Mouse (Mus musculus): ENCODE results near the gene Msrb3. TPM values are rescaled to one million over a fixed set of nuclear protein-coding genes. Genes with fewer than 3 reads are reported as not detected.

Gene Msrb3
- polyA plus RNA-seq, 1 experiment from 2014 or later: 1.2 TPM

DNA sequence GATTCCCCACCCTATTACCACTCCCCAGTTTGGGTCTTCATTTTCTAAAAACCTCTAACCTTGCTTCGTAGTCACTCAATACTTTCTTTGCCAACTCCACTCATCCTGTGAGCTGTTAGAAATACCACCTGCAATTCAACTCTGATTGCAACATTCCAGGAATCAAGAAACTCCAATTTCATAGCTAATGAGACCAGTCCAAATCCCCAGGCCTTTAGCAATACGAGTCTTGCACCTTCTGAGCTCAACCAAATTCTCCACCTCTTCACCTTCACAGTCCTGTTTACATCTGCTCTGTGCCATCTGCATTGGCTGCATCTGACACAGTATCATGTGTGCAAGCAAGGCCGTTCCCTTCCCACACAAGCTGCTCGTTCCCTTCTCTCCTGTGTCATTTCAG is 5.0 kb downstream of the Msrb3 start:
- Histone ChIP-seq H3K4me1 (ENCODE audit: control insufficient read depth, insufficient read depth, low read length) (0 out of 2 replicates have a peak, but pooled peaks cover under 1% of the 10 kb centered on the region), H3K9me3 (ENCODE audit: control insufficient read depth, low read length) (no peaks in the 10 kb centered on the region), H3K36me3 (ENCODE audit: control insufficient read depth, insufficient read depth, low read length) (no peaks in the 10 kb centered on the region), H3K27me3 (ENCODE audit: control insufficient read depth, insufficient read depth, low read length) (0 out of 2 replicates have a peak, but pooled peaks cover 11% of the 10 kb centered on the region), H3K27ac (replicated peaks; ENCODE audit: low read depth, low read length) (no peak overlapping the region), H3K4me2 (ENCODE audit: low read length) (no peak overlapping the region), H3K4me3 (replicated peaks; ENCODE audit: low read depth, low read length) (no peak overlapping the region), H3K9ac (replicated peaks; ENCODE audit: low read length) (no peak overlapping the region)
- WGBS: 89% methylated on average over 4 of the region's 4 CpGs
- DNase-seq (no peak), ATAC-seq (ENCODE audit: low FRiP score, low TSS enrichment) (no peak)

DNA sequence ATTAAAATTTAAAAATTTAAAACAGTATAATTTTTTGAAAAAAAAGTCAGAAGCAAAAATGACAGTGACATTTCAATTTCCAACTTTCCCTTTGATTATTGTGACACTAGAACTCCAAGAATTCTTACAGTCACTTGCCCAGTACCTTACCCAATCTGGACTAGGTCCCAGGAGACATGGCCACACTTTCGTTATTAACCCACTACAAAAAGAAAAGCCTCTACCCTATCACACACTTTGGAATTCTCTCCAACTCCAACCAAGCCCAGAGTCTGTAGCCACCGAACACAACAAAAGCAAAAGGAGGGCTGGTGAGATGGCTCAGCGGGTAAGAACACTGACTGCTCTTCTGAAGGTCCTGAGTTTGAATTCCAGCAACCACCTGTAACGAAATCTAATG is 7.8 kb downstream of the Msrb3 start:
- no peaks in the 10 kb centered on the region for H3K27me3 ChIP-seq (ENCODE audit: control insufficient read depth, insufficient read depth, low read length)
- ATAC-seq (ENCODE audit: low FRiP score, low TSS enrichment): no peak
- no peak for DNase-seq
- H3K4me1 ChIP-seq (ENCODE audit: control insufficient read depth, insufficient read depth, low read length): no peaks in the 10 kb centered on the region
- no peak overlapping the region for H3K4me2 ChIP-seq (ENCODE audit: low read length)
- H3K36me3 ChIP-seq (ENCODE audit: control insufficient read depth, insufficient read depth, low read length): no peaks in the 10 kb centered on the region
- H3K9ac ChIP-seq (replicated peaks; ENCODE audit: low read length): no peak overlapping the region
- no peak overlapping the region for H3K4me3 ChIP-seq (replicated peaks; ENCODE audit: low read depth, low read length)
- H3K27ac ChIP-seq (replicated peaks; ENCODE audit: low read depth, low read length): no peak overlapping the region
- H3K9me3 ChIP-seq (ENCODE audit: control insufficient read depth, low read length): no peaks in the 10 kb centered on the region
- WGBS: 91% methylated on average over 4 of the region's 4 CpGs

DNA sequence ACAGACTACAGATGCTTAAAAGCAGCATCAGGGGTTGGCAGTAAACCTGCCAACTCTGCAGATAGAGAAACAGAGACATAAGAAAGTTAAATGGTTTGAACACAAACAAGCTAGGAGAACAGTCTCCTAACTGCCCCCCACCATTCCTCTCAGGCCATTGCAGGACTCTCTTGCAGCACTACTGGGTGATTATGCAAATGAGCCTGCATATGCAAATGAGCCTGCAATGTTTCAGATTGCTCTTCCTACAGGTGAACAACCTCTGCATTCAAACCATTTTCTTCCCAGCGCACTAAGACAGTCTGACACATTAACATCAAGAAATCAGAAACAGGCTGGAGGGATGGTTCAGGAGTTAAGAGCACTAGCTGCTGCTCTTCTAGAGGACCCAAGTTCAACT is 8.3 kb downstream of the Msrb3 start:
- no peaks in the 10 kb centered on the region for H3K4me1 ChIP-seq (ENCODE audit: control insufficient read depth, insufficient read depth, low read length)
- 98% methylated on average over 1 of the region's 1 CpGs for WGBS
- no peak overlapping the region for H3K4me3 ChIP-seq (replicated peaks; ENCODE audit: low read depth, low read length)
- H3K4me2 ChIP-seq (ENCODE audit: low read length): no peak overlapping the region
- DNase-seq (no peak), ATAC-seq (ENCODE audit: low FRiP score, low TSS enrichment) (no peak)
- no peak overlapping the region for H3K27ac ChIP-seq (replicated peaks; ENCODE audit: low read depth, low read length)
- no peaks in the 10 kb centered on the region for H3K9me3 ChIP-seq (ENCODE audit: control insufficient read depth, low read length)
- no peaks in the 10 kb centered on the region for H3K27me3 ChIP-seq (ENCODE audit: control insufficient read depth, insufficient read depth, low read length)
- H3K9ac ChIP-seq (replicated peaks; ENCODE audit: low read length): no peak overlapping the region
- H3K36me3 ChIP-seq (ENCODE audit: control insufficient read depth, insufficient read depth, low read length): no peaks in the 10 kb centered on the region

DNA sequence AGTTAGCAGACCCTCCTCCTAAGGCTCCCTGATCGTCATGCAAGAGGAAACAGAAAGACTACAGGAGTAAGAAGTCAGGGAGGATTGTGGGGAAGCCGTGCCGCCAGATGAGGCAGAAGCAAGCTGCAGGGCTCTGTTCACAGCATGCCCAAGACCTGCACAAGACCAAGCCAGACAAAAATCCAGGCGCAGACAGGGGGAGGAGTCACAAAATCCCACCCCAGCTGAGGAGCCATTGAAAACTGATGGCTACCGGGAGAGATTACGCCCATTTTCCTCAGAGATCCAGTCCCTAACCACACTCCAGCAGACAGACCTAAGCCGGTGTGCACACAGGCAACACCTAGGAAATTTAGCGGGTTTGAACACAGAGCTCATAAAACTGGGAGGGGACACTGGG is 10.4 kb downstream of the Msrb3 start:
- Histone ChIP-seq H3K27ac (replicated peaks; ENCODE audit: low read depth, low read length) (no peak overlapping the region), H3K4me3 (replicated peaks; ENCODE audit: low read depth, low read length) (no peak overlapping the region), H3K4me2 (ENCODE audit: low read length) (no peak overlapping the region), H3K9ac (replicated peaks; ENCODE audit: low read length) (no peak overlapping the region), H3K4me1 (ENCODE audit: control insufficient read depth, insufficient read depth, low read length) (0 out of 2 replicates have a peak, but pooled peaks cover 2% of the 10 kb centered on the region), H3K27me3 (ENCODE audit: control insufficient read depth, insufficient read depth, low read length) (no peaks in the 10 kb centered on the region), H3K9me3 (ENCODE audit: control insufficient read depth, low read length) (no peaks in the 10 kb centered on the region), H3K36me3 (ENCODE audit: control insufficient read depth, insufficient read depth, low read length) (no peaks in the 10 kb centered on the region)
- 91% methylated on average over 8 of the region's 8 CpGs for WGBS
- DNase-seq (no peak), ATAC-seq (ENCODE audit: low FRiP score, low TSS enrichment) (no peak)

DNA sequence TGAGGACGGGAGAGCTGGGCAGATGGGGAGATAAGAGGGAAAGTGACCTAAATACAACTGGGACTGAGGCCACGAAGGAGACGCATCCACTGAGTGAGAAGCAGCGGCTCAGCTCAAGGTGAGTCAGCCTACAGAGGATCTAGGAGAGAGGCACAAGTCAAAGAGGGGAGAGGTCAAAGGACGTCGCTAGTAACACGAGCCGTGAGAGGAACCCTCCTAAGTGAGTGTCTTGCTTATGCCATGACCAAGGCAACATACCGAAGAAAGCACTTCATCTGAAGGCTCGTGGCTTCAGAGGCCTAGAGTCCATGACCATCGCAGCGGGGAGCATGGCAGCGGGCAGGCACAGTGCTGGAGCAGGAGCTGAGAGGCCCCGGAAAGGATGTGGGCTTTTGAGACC is 14.7 kb downstream of the Msrb3 start:
- Histone ChIP-seq H3K9ac (replicated peaks; ENCODE audit: low read length) (no peak overlapping the region), H3K4me3 (replicated peaks; ENCODE audit: low read depth, low read length) (no peak overlapping the region), H3K4me2 (ENCODE audit: low read length) (no peak overlapping the region), H3K27me3 (ENCODE audit: control insufficient read depth, insufficient read depth, low read length) (no peaks in the 10 kb centered on the region), H3K4me1 (ENCODE audit: control insufficient read depth, insufficient read depth, low read length) (peaks cover 9% of the 10 kb centered on the region; the same call in 1 of the 2 replicates), H3K9me3 (ENCODE audit: control insufficient read depth, low read length) (no peaks in the 10 kb centered on the region), H3K36me3 (ENCODE audit: control insufficient read depth, insufficient read depth, low read length) (no peaks in the 10 kb centered on the region), H3K27ac (replicated peaks; ENCODE audit: low read depth, low read length) (no peak overlapping the region)
- ATAC-seq (ENCODE audit: low FRiP score, low TSS enrichment) (no peak), DNase-seq (no peak)
- 88% methylated on average over 14 of the region's 14 CpGs for WGBS

DNA sequence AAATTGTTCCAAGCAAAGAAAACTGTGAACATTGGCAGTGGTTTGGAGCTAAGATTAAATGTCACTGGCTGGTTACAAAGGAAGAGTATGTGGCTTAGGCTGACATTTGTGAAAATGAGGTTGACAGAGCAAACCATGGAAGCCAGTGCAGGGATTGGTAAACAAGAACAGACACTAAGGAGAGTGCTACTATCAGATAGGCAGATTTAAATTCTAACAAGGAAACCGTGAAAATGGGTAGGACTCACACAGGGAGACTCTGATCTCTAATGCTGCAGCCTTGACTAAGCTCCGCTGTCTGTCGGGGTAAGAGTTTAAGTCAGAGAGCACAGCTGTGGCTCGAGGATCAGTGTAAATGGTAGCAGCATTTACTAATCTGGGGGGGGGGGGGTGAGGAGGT is 15.2 kb downstream of the Msrb3 start:
- H3K9ac ChIP-seq (replicated peaks; ENCODE audit: low read length): no peak overlapping the region
- H3K36me3 ChIP-seq (ENCODE audit: control insufficient read depth, insufficient read depth, low read length): no peaks in the 10 kb centered on the region
- no peaks in the 10 kb centered on the region for H3K9me3 ChIP-seq (ENCODE audit: control insufficient read depth, low read length)
- DNase-seq (no peak), ATAC-seq (ENCODE audit: low FRiP score, low TSS enrichment) (no peak)
- no peaks in the 10 kb centered on the region for H3K27me3 ChIP-seq (ENCODE audit: control insufficient read depth, insufficient read depth, low read length)
- H3K4me1 ChIP-seq (ENCODE audit: control insufficient read depth, insufficient read depth, low read length): peaks cover 9% of the 10 kb centered on the region; the same call in 1 of the 2 replicates
- H3K4me3 ChIP-seq (replicated peaks; ENCODE audit: low read depth, low read length): no peak overlapping the region
- H3K27ac ChIP-seq (replicated peaks; ENCODE audit: low read depth, low read length): no peak overlapping the region
- 29% methylated on average over 4 of the region's 4 CpGs for WGBS
- H3K4me2 ChIP-seq (ENCODE audit: low read length): peak overlapping the region; percentile 77

DNA sequence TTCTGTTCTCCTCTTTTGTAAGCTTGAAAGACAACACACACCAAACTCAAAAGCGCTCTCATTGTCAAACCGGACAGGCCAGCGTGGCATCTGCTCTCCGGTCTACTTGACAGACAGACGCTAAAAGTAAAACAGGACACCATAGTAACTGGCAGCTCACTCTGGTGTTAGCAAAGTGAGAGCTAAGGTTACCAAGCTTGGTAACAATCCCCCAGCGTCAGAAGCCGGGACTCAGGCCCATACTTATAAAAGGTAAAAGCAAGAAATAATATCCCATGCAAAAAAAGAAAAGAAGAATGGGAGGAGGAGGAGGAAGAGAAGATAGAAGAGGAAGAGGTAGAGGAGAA is 15.9 kb downstream of the Msrb3 start:
- ATAC-seq (ENCODE audit: low FRiP score, low TSS enrichment): 0 out of 2 replicates have a peak, but pooled peaks have one; percentile 20
- 1% methylated on average over 7 of the region's 7 CpGs for WGBS

DNA sequence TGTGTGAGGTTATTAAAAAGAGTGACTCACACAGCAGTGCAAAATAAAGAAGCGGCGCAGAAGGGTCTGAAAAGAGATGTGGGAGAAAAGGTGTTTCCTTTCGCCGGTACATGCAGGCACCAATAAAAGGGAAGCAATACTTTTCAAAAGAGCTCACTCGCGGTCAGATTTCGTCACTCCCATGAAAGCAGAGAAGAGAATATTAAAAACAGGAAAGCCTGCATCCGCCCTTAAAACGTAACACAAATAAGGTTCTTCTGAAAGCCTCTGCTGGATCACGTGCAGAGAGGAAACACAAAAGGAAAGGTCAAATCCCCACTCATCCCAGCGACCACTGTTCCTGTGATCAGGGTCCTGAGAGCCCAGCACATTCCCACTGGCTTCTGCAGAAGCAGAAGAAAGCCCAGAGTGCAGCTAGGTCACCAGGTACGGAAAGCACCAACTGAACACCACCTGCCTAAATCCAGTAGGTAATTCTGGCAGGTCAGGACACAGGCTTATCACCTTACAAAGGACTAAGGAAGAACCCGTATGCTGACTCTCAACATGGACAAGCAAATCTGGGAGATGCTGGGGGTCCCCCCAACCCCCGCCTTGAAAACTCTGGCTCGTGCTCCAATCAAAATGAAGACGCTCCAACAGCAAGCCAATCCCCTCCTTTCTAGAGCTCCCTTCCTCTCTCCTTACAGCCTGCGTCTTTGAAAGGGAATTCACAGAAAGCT is 16.4 kb downstream of the Msrb3 start:
- Histone ChIP-seq H3K27ac (replicated peaks; ENCODE audit: low read depth, low read length) (peak overlapping the region; percentile 49), H3K36me3 (ENCODE audit: control insufficient read depth, insufficient read depth, low read length) (no peaks in the 10 kb centered on the region), H3K9me3 (ENCODE audit: control insufficient read depth, low read length) (no peaks in the 10 kb centered on the region), H3K4me2 (ENCODE audit: low read length) (peak overlapping the region; percentile 77), H3K9ac (replicated peaks; ENCODE audit: low read length) (peak overlapping the region; percentile 47; the same call in 1 of the 2 replicates), H3K4me1 (ENCODE audit: control insufficient read depth, insufficient read depth, low read length) (peaks cover 9% of the 10 kb centered on the region; the same call in 1 of the 2 replicates), H3K27me3 (ENCODE audit: control insufficient read depth, insufficient read depth, low read length) (no peaks in the 10 kb centered on the region), H3K4me3 (replicated peaks; ENCODE audit: low read depth, low read length) (peak overlapping the region; percentile 37)
- peak; percentile 85; the same call in 1 of the 2 replicates for ATAC-seq (ENCODE audit: low FRiP score, low TSS enrichment)
- 7% methylated on average over 17 of the region's 17 CpGs for WGBS
- DNase-seq: peak; percentile 86

More for the DNA sequence above, 15.9 kb downstream of the Msrb3 start:
- Histone ChIP-seq H3K9me3 (ENCODE audit: control insufficient read depth, low read length) (no peaks in the 10 kb centered on the region), H3K4me2 (ENCODE audit: low read length) (peak overlapping the region; percentile 77), H3K4me3 (replicated peaks; ENCODE audit: low read depth, low read length) (peak overlapping the region; percentile 37), H3K4me1 (ENCODE audit: control insufficient read depth, insufficient read depth, low read length) (peaks cover 9% of the 10 kb centered on the region; the same call in 1 of the 2 replicates), H3K27ac (replicated peaks; ENCODE audit: low read depth, low read length) (no peak overlapping the region; the same call in 1 of the 2 replicates), H3K9ac (replicated peaks; ENCODE audit: low read length) (peak overlapping the region; percentile 42), H3K36me3 (ENCODE audit: control insufficient read depth, insufficient read depth, low read length) (no peaks in the 10 kb centered on the region), H3K27me3 (ENCODE audit: control insufficient read depth, insufficient read depth, low read length) (no peaks in the 10 kb centered on the region)
- DNase-seq: no peak
